Mouse (Mus musculus): ENCODE data around the gene P2ry6. TPM values are rescaled to one million over a fixed set of nuclear protein-coding genes. Genes with fewer than 3 reads are reported as not detected.

Gene P2ry6
- total RNA-seq, 2 experiments from 2014 or later: 2.3 to 4.0 TPM

DNA sequence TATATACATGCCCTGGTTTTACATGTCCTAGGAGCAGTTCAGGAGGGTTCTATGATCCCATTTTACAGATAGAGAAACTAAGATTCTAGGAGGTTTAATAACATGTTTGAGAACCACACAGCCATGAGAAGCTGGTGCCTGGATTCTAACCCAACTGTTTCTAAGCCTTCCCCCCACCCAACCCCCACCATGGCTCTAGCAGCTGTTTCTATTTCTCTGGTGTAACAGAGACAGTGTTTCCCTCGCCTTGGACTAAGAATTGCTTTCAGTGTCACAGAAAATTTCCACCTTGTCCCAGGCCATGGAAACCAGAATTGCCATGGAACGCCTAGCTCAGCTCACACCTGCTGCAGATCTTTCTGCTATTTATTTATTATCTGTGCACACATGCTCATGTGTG, 14.0 kb downstream of the P2ry6 start:
- DNase-seq (ENCODE audit: extremely low spot score in 1 of 2, low spot score in 2 of 2): no peak
- H3K4me3 ChIP-seq: no peak overlapping the region

DNA sequence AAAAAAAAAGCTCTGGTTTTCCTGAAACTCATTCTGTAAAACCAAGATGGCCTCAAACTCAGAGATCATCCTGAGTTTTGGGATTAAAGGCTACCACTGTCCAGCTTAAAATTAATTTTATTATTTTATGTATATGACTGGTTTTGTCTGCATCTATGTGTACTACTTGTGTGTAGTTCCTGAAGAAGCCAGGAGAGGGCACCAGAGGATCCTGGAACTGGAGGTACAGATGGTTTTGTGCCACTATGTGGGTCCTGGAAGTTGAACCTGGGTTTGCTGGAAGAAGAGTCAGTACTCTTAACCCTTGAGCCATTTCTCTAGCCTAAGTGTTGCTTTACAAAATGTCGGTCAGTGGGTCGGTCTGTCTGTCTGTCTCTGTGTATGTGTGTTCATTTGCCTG, 16.0 kb downstream of the P2ry6 start:
- no peak for DNase-seq (ENCODE audit: extremely low spot score in 1 of 2, low spot score in 2 of 2)
- intact Hi-C loops (cut with DNase I): no loop called here
- H3K27ac ChIP-seq: no peak overlapping the region
- TF ChIP-seq CTCF (IDR thresholded peaks at IDR 0.05): peak; percentile 24
- no peak overlapping the region for H3K4me3 ChIP-seq

More for the DNA sequence above, 14.0 kb downstream of the P2ry6 start:
- H3K27ac ChIP-seq: no peak overlapping the region
- no peak for TF ChIP-seq CTCF (IDR thresholded peaks at IDR 0.05)
- intact Hi-C loops (cut with DNase I): no loop called here

GRCm38 (mm10) chr7:100952686-100953085, 21.8 kb downstream of the P2ry6 start:
- intact Hi-C loops (cut with DNase I): no loop called here
- TF ChIP-seq CTCF (IDR thresholded peaks at IDR 0.05): no peak
- no peak for DNase-seq (ENCODE audit: extremely low spot score in 1 of 2, low spot score in 2 of 2)
- Histone ChIP-seq H3K4me3 (no peak overlapping the region), H3K27ac (no peak overlapping the region)

GRCm38 (mm10) chr7:100951903-100952302, 22.5 kb downstream of the P2ry6 start:
- DNase-seq (ENCODE audit: extremely low spot score in 1 of 2, low spot score in 2 of 2): no peak
- no peak for TF ChIP-seq CTCF (IDR thresholded peaks at IDR 0.05)
- intact Hi-C loops (cut with DNase I): no loop called here
- no peak overlapping the region for H3K4me3 ChIP-seq
- H3K27ac ChIP-seq: no peak overlapping the region

GRCm38 (mm10) chr7:100950481-100951010, 23.9 kb downstream of the P2ry6 start:
- TF ChIP-seq CTCF (IDR thresholded peaks at IDR 0.05): no peak
- Histone ChIP-seq H3K27ac (no peak overlapping the region), H3K4me3 (no peak overlapping the region)
- no peak for DNase-seq (ENCODE audit: extremely low spot score in 1 of 2, low spot score in 2 of 2)
- intact Hi-C loops (cut with DNase I): no loop called here

GRCm38 (mm10) chr7:100950031-100950430, 24.4 kb downstream of the P2ry6 start:
- H3K27ac ChIP-seq: no peak overlapping the region
- no peak for DNase-seq (ENCODE audit: extremely low spot score in 1 of 2, low spot score in 2 of 2)
- intact Hi-C loops (cut with DNase I): no loop called here
- TF ChIP-seq CTCF (IDR thresholded peaks at IDR 0.05): no peak
- no peak overlapping the region for H3K4me3 ChIP-seq

DNA sequence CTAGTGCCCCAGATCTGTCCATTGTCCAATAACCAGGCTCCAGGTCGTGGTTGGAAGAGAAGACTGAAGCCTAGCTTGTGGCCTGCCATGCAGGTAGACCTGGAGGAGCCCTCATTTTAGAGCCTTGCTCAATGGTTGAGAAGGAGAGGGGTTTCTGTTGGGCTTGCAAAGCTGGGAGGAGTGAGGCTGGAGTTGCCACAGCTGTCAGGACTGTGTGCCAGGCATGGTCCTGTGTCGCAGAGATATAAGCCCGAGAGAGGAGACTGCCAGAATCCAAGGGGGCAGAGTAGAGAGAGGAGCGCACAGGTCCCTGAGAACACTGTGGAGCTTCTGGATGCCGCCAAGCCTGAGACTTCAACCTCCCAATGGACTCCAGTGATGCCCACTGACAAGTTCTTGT, 29.7 kb downstream of the P2ry6 start:
- no peak for DNase-seq (ENCODE audit: extremely low spot score in 1 of 2, low spot score in 2 of 2)
- no peak overlapping the region for H3K4me3 ChIP-seq
- no peak for TF ChIP-seq CTCF (IDR thresholded peaks at IDR 0.05)
- intact Hi-C loops (cut with DNase I): no loop called here
- H3K27ac ChIP-seq: no peak overlapping the region

GRCm38 (mm10) chr7:100944306-100944705, 30.1 kb downstream of the P2ry6 start:
- intact Hi-C loops (cut with DNase I): no loop called here
- Histone ChIP-seq H3K4me3 (no peak overlapping the region), H3K27ac (peak overlapping the region; percentile 15; the same call in 1 of the 2 replicates)
- TF ChIP-seq CTCF (IDR thresholded peaks at IDR 0.05): no peak
- no peak for DNase-seq (ENCODE audit: extremely low spot score in 1 of 2, low spot score in 2 of 2)

DNA sequence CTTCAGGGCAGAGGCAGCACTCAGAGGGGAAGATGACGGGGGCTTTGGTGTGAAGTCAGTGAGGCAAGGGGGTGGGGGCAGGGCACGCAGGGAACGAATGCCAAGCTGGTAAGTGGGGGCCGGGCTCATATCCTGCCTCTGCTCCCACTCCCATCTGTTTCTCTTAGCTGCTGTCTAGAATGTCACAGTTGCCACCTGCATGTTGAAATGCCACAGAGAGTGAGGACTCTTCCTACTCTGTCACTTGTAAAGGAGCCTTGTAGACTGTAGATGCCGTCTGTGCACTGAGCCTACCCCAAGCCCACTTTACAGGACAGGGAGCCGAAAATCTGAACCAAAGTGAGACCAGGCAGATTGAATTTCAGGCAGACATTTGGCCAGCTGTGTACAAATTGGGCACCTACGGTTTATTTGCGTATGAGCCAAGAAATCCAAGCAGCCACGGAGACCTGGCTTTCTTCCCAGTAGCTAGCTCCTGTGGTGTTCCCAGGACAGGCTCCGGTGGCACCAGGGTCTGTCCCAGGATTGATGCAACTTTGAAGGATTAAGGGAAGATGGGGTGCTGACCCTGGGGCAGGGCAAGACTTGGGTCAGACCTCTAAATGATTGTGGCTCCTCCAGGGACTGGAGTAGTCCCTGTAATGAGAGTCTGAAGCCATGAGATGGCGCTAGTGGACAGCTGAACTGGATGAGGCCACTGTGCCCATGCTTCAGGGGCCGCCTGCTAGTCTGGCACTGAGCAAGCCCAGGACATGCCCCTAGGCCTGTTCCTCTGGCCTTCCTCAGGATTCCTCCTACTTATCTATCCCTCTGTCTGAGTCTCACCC, 31.4 kb downstream of the P2ry6 start:
- peak; percentile 54 to 63 for DNase-seq (ENCODE audit: extremely low spot score in 1 of 2, low spot score in 2 of 2)
- intact Hi-C loops (cut with DNase I): loop anchor here (2.0 kb wide), 2 partner anchors 22 to 108 kb away; no protein-coding TSS in a partner anchor
- H3K4me3 ChIP-seq: no peak overlapping the region
- TF ChIP-seq CTCF (IDR thresholded peaks at IDR 0.05): peak; percentile 78
- peak overlapping the region; percentile 1; the same call in 1 of the 2 replicates for H3K27ac ChIP-seq

DNA sequence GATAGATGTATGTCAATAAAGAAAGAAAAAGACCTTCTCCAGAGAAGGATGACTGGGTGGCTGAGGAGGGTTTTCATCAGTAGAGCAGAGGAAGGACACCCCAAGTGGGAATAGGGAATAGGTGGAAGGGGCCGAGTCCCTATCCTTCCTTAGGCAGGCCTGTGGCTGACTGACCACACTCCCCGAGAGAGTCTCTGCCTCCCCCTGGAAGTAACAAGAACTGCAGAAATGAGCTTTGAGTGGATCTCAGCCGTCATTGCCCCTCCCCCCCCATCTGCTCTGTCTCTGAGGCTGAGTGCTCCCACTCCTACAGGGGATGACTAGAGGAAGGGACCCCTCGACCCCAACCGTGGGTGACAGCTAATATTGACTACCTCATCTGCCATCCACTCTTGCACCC, 33.3 kb downstream of the P2ry6 start:
- intact Hi-C loops (cut with DNase I): no loop called here
- no peak; the same call in 1 of the 2 replicates for TF ChIP-seq CTCF (IDR thresholded peaks at IDR 0.05)
- DNase-seq (ENCODE audit: extremely low spot score in 1 of 2, low spot score in 2 of 2): no peak
- Histone ChIP-seq H3K27ac (no peak overlapping the region), H3K4me3 (no peak overlapping the region)

DNA sequence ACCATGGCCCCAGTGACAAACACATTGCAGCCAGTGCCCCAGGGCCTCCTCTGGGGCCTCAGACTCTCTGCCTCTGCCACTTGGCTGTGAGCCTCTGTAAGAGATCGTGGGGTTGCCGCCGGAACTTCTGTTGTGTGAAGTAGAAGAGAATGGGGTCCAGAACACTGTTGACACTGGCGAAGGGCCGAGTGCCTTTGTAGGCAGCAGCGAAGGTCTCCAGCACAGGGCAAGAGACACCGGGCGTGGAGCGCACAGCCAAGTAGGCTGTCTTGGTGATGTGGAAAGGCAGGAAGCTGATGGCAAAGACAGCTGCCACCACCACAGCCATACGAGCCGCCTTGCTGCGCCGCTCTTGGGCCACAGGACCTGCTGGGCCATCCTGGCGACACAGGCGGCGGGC, 36.3 kb downstream of the P2ry6 start:
- no peak for DNase-seq (ENCODE audit: extremely low spot score in 1 of 2, low spot score in 2 of 2)
- Histone ChIP-seq H3K27ac (no peak overlapping the region), H3K4me3 (no peak overlapping the region)
- TF ChIP-seq CTCF (IDR thresholded peaks at IDR 0.05): no peak
- intact Hi-C loops (cut with DNase I): no loop called here

DNA sequence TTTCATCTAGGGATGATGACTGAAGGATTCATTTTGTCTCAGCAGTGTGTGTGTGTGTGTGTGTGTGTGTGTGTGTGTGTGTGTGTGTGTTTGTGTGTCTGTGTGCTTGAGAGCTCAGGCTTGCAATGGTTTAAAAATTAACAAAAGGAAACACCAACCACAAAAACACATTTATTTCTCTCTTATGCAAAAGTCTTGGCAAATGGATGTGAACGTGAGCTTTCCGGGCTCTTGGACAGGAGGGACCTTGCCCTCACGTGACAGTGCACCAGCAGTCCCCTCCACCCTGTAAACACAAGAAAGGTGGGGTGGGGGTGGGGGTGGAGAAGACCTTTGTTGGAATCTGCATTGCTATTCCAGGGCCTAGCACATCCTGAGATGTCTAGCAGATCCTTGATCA, 37.0 kb downstream of the P2ry6 start:
- no peak for TF ChIP-seq CTCF (IDR thresholded peaks at IDR 0.05)

DNA sequence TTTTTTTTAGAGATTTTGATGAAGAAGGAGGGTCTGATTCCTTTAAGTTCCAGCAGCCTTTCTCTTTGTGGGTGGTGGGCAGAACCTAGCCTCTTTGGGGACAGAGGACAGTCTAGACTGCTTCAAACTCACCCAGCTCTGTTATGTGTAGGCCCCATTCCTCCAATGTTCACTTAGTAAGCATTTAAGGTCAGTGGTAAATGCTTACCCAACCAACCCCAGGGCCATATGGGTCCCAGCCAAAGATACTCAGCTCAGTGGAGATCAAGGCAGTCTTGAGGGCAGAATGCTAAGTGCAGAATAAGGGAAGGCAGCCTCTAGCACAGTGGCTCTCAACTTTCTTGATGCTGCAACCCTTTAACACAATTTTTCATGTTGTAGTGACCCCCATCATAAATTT, 40.9 kb downstream of the P2ry6 start:
- DNase-seq (ENCODE audit: extremely low spot score in 1 of 2, low spot score in 2 of 2): no peak
- no peak overlapping the region for H3K27ac ChIP-seq
- no peak overlapping the region for H3K4me3 ChIP-seq
- TF ChIP-seq CTCF (IDR thresholded peaks at IDR 0.05): no peak
- intact Hi-C loops (cut with DNase I): no loop called here

More for the DNA sequence above, 37.0 kb downstream of the P2ry6 start:
- Histone ChIP-seq H3K27ac (no peak overlapping the region), H3K4me3 (no peak overlapping the region)
- no peak for DNase-seq (ENCODE audit: extremely low spot score in 1 of 2, low spot score in 2 of 2)
- intact Hi-C loops (cut with DNase I): no loop called here

Data from left cerebral cortex, adult 2 months (tissue).